Mouse (Mus musculus) olfactory bulb, adult 2 months (tissue): ENCODE measurements around the gene Dync1li1.

ENCODE experiments used
- CTCF ChIP-seq: fragments of 200-500 bp; IDR thresholded peaks from 2 replicates; pipeline ENCODE4 v1.5.1; 2012; ENCODE audit warnings: low read depth, mild to moderate bottlenecking, low read length, moderate library complexity; ENCODE audit not compliant: insufficient read depth
- POLR2A ChIP-seq: fragments of 200-500 bp; IDR thresholded peaks from 2 replicates; pipeline ENCODE4 v1.6.1; 2012; ENCODE audit warnings: mild to moderate bottlenecking, low read depth, low read length, moderate library complexity; ENCODE audit not compliant: insufficient read depth

DNA sequence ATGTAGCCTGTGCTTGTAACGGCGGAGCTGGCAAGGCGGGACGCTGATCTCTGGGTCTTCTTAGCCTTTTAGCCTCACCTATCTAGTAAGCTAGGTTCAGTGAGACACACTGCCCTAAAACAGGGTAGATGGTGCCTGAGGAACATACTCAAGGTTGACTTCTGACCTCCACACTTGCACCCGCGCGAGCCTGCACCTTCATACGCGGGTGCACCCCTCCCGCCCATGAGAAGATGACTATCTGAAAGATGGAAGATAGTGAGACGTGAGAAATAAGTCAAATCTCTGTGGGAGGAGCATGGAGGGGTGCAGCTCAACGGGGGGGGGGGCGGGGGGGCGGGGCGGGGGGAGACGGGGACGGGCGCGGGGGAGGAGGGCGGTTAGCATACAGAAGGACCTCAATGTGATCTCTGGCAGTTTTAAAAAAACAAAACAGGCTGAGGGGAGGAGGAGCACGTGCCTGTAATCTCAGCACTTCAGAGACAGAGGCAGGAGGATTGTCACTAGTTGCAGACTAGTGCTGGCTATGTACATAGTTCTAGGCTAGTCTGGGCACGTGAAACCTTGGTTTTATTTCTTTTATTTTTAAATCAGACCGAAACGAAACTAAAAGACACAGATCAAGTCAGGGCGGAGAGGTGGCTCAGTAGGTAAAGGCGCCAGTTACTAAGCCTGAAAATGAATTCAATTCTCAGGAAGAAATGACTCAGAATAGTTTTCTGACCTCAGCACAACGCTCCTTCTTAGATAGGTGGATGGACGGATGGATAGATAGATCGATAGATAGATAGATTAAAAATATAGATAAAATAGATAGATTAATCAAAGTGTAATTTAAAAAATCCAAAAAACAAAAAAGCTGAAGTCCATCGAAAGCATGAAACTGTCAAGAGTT, 41.6 kb downstream of the Dync1li1 start:
- TF ChIP-seq CTCF (no peak), POLR2A (no peak)
